Mouse (Mus musculus) liver, postnatal 0 days (tissue): ENCODE results near the gene Zbtb8os. TPM values are rescaled to one million over a fixed set of nuclear protein-coding genes. Genes with fewer than 3 reads are reported as not detected.

ENCODE experiments used
- ATAC-seq: fragments of 200-750 bp; cut with Nextera tagmentation; 2 replicates; pipeline ENCODE4 v1.8.0; 2017; ENCODE audit warnings: mild to moderate bottlenecking, moderate library complexity
- DNase-seq: peaks from one replicate; pipeline ENCODE4 v3.0.0-alpha.2; 2016
- H3K27ac ChIP-seq: fragments of 300-500 bp; sonication (generic); 2 replicates; pipeline ENCODE4 v1.5.1; 2014; ENCODE audit warnings: antibody characterized with exemption, moderate library complexity, mild to moderate bottlenecking, low read depth
- H3K27me3 ChIP-seq: fragments of 300-500 bp; sonication (generic); 2 replicates; pipeline ENCODE4 v1.6.1; 2014; ENCODE audit warnings: low read length, control low read depth, mixed read lengths; ENCODE audit not compliant: insufficient read depth
- H3K36me3 ChIP-seq: fragments of 300-500 bp; sonication (generic); replicated peaks from 2 replicates; pipeline ENCODE4 v1.6.1; 2014; ENCODE audit warnings: mild to moderate bottlenecking, control low read depth, low read length, moderate library complexity, mixed read lengths; ENCODE audit not compliant: insufficient read depth
- H3K4me1 ChIP-seq: fragments of 300-500 bp; sonication (generic); 2 replicates; pipeline ENCODE4 v1.6.1; 2014; ENCODE audit warnings: antibody characterized with exemption, mild to moderate bottlenecking, control low read depth; ENCODE audit not compliant: insufficient read depth
- H3K4me2 ChIP-seq: fragments of 300-500 bp; sonication (generic); 2 replicates; pipeline ENCODE4 v1.6.1; 2014; ENCODE audit warnings: low read depth, mild to moderate bottlenecking, low read length, moderate library complexity, mixed read lengths
- H3K4me3 ChIP-seq: fragments of 300-500 bp; sonication (generic); 2 replicates; pipeline ENCODE4 v1.5.1; 2014; ENCODE audit warnings: low read depth, low read length
- H3K9ac ChIP-seq: fragments of 300-500 bp; sonication (generic); replicated peaks from 2 replicates; pipeline ENCODE4 v1.6.1; 2014; ENCODE audit warnings: mild to moderate bottlenecking, moderate library complexity
- H3K9me3 ChIP-seq: fragments of 300-500 bp; sonication (generic); 2 replicates; pipeline ENCODE4 v1.6.1; 2016; ENCODE audit warnings: mild to moderate bottlenecking, control low read depth, low read length, mixed read lengths
- CTCF ChIP-seq: sonication (generic); IDR thresholded peaks from 2 replicates; pipeline ENCODE4 v1.5.1; 2016; ENCODE audit warnings: antibody characterized with exemption, low read depth
- EP300 ChIP-seq: IDR thresholded peaks from 2 replicates; pipeline ENCODE4 v1.6.1; 2016; ENCODE audit warnings: antibody characterized with exemption, low read depth, mild to moderate bottlenecking
- WGBS: fragments of 180-500 bp; shearing (Covaris S2); extraction: QIAGEN DNeasy Blood & Tissue Kit; methylation state at CpG from one replicate; pipeline ENCODE4 v1.1.7; 2014; ENCODE audit not compliant: insufficient replicate concordance; 5-methylcytosine and 5-hydroxymethylcytosine counted together
- polyA plus RNA-seq: library from polyadenylated mRNA; unstranded; fragments of >200 nt; fragmentation: Nextera tagmentation; extraction: Ambion mirVana; gene quantifications from 2 replicates; pipeline ENCODE4 v1.2.1, GENCODE M21; 2015

The Zbtb8os gene
- polyA plus RNA-seq, 1 experiment from 2014 or later: 32.2 TPM

DNA sequence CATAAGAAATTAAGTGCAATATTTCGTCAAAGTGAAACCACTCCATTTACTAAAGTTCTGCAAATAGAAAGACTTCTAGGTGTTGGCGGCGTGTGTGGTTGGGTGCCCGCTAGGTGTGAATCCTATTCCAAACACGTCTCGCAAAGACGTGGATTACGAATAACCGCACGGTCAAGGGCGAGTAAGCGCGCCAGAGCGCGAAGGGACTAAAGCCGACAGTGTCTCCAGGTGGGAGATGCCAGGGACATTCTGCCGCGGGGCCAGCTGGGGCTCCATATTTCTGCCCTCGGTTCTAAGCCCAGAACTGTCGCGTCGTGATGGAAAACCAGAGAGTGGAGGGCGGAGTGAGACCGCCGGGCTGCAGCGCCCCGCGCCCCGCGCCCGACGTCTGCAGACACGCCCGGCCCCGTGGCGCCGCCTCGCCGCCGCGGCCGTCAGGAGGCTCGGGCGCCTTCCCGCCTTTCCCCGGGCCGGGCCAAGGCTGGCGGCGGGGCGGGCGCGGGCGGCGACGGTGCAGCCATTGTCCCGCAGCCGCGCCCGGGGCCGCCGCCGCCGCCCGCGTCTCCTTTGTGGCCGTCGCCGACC, 41.6 kb downstream of the Zbtb8os start:
- no peaks in the 10 kb centered on the region for H3K9me3 ChIP-seq
- peak; percentile 62 for DNase-seq
- H3K4me1 ChIP-seq: peaks cover 22% of the 10 kb centered on the region
- peaks cover 4% of the 10 kb centered on the region; the same call in 1 of the 2 replicates for H3K27me3 ChIP-seq
- peak overlapping the region; percentile 74 for H3K27ac ChIP-seq
- peak overlapping the region; percentile 99 for H3K4me2 ChIP-seq
- no peak for TF ChIP-seq EP300
- TF ChIP-seq CTCF: no peak
- H3K9ac ChIP-seq: peak overlapping the region; percentile 83
- peak overlapping the region; percentile 82 for H3K4me3 ChIP-seq
- peak; percentile 81 for ATAC-seq
- H3K36me3 ChIP-seq: no peaks in the 10 kb centered on the region
- under 1% methylated on average over 62 of the region's 68 CpGs for WGBS

DNA sequence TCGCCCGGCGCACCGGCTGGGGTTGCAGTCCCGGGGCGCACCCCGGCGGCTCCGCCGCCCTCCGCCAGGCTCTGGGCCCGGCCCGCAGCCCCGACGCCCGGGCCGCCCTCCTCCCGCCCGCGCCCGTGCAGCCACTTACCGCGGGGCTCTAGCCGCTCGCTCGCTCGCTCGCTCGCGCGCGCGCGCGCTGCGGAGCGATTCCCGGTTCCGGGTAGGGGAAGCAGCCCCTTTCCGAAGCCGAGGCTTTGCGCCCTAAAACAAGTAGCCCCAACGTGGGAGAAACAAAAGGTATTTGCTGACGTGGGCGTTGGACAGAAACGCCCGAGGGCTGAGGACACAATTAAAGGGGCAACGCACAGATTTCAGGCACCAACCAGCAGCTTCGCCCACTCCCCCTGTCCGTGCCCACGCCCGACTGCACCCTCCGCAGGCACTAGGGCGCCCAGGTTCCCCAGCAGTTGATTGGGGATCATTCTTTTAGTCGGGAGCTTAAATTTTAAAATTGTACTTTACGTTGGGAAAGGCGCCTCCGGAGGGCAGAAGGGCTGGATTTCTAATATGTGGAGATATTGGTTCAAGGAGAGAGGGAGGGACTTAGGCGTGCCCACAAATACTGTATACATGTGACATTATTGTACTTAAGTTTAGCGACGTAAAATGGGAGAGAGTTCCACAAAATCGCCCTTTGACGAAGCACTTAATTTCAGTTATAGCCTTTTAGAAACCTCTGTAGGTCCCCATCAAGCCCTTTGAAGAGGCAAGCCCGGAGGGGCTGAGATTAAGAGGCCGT, 42.3 kb downstream of the Zbtb8os start, which contains the start of gene Zbtb8a:
Gene Zbtb8a, minus strand, starts transcription at position 516 of the 790 bp plus-strand sequence.
- Histone ChIP-seq H3K27me3 (peaks cover 4% of the 10 kb centered on the region; the same call in 1 of the 2 replicates), H3K27ac (peak within 1 kb of the TSS; percentile 74)
- TF ChIP-seq EP300 (no peak), CTCF (no peak)

DNA sequence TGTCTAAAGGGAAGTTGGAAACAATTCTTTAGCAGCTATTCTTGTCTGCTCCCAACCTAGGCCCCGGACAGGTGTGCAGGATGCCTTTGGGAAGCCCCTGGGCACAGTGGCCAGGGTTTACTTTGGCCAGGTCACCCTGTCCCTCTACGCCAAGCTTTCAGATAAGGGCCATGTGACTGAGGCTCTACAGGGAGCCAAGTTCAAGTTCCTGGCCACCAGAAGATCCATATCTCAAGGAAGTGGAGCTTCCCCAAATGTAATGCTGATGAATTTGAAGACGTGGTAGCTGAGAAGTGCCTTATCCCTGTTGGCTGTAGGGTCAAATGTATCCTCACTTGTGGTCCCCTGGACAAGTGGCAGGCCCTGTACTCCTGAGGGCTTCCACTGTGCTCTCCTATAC, 44.3 kb downstream of the Zbtb8os start:
- no peak overlapping the region for H3K4me3 ChIP-seq
- H3K27me3 ChIP-seq: peaks cover 4% of the 10 kb centered on the region; the same call in 1 of the 2 replicates
- TF ChIP-seq EP300: no peak
- TF ChIP-seq CTCF: no peak
- H3K4me2 ChIP-seq: no peak overlapping the region
- 50% methylated on average over 3 of the region's 3 CpGs for whole genome bisulfite sequencing
- no peaks in the 10 kb centered on the region for H3K9me3 ChIP-seq
- H3K36me3 ChIP-seq: no peaks in the 10 kb centered on the region
- peaks cover 8% of the 10 kb centered on the region for H3K4me1 ChIP-seq
- no peak overlapping the region for H3K27ac ChIP-seq
- ATAC-seq (no peak), DNase-seq (no peak)
- no peak overlapping the region for H3K9ac ChIP-seq

More for the DNA sequence above, 42.3 kb downstream of the Zbtb8os start, which contains the start of gene Zbtb8a:
- Histone ChIP-seq H3K4me1 (peaks cover 22% of the 10 kb centered on the region), H3K9me3 (no peaks in the 10 kb centered on the region), H3K9ac (peak within 1 kb of the TSS; percentile 83), H3K36me3 (no peaks in the 10 kb centered on the region), H3K4me2 (peak within 1 kb of the TSS; percentile 99), H3K4me3 (peak within 1 kb of the TSS; percentile 82)
- WGBS: 3% methylated on average over 55 of the region's 65 CpGs
- ATAC-seq: peak; percentile 79
- peak; percentile 61 for DNase-seq

GRCm38 (mm10) chr4:129381148-129381547, 45.7 kb downstream of the Zbtb8os start:
- no peak overlapping the region for H3K27ac ChIP-seq
- no peak for DNase-seq
- ATAC-seq: no peak
- no peak overlapping the region for H3K4me3 ChIP-seq
- H3K9me3 ChIP-seq: no peaks in the 10 kb centered on the region
- WGBS: 74% methylated on average over 8 of the region's 8 CpGs
- H3K4me2 ChIP-seq: no peak overlapping the region
- peaks cover 13% of the 10 kb centered on the region for H3K4me1 ChIP-seq
- no peaks in the 10 kb centered on the region for H3K36me3 ChIP-seq
- no peak overlapping the region for H3K9ac ChIP-seq
- peaks cover 4% of the 10 kb centered on the region; the same call in 1 of the 2 replicates for H3K27me3 ChIP-seq
- no peak for TF ChIP-seq CTCF

- Histone ChIP-seq H3K27ac (no peak overlapping the region), H3K4me1 (peaks cover 16% of the 10 kb centered on the region), H3K36me3 (no peaks in the 10 kb centered on the region), H3K4me3 (no peak overlapping the region), H3K27me3 (peaks cover 4% of the 10 kb centered on the region; the same call in 1 of the 2 replicates), H3K9ac (no peak overlapping the region), H3K4me2 (no peak overlapping the region), H3K9me3 (no peaks in the 10 kb centered on the region)
- TF ChIP-seq CTCF (no peak), EP300 (no peak)
- 86% methylated on average over 9 of the region's 9 CpGs for WGBS
- DNase-seq (no peak), ATAC-seq (no peak)
Observed at GRCm38 (mm10) chr4:129382029-129382428, 46.5 kb downstream of the Zbtb8os start.

GRCm38 (mm10) chr4:129382488-129382887, 47.0 kb downstream of the Zbtb8os start:
- no peak for ATAC-seq
- WGBS: 93% methylated on average over 2 of the region's 2 CpGs

More at GRCm38 (mm10) chr4:129382488-129382887, 47.0 kb downstream of the Zbtb8os start:
- Histone ChIP-seq H3K9me3 (no peaks in the 10 kb centered on the region), H3K27ac (no peak overlapping the region), H3K27me3 (peaks cover 4% of the 10 kb centered on the region; the same call in 1 of the 2 replicates), H3K4me1 (peaks cover 16% of the 10 kb centered on the region), H3K36me3 (no peaks in the 10 kb centered on the region), H3K4me2 (no peak overlapping the region), H3K9ac (no peak overlapping the region), H3K4me3 (no peak overlapping the region)
- no peak for TF ChIP-seq EP300
- no peak for TF ChIP-seq CTCF
- no peak for DNase-seq
